Mouse (Mus musculus) liver, embryonic 11.5 days (tissue): ENCODE results near the gene Bcl2a1d. TPM values are rescaled to one million over a fixed set of nuclear protein-coding genes. Genes with fewer than 3 reads are reported as not detected.

Experiments used
- polyA plus RNA-seq: library from polyadenylated mRNA; unstranded; fragments of >200 nt; fragmentation: Nextera tagmentation; extraction: Ambion mirVana; gene quantifications from 2 replicates; pipeline ENCODE4 v1.2.1, GENCODE M21; 2014

Bcl2a1d gene
- polyA plus RNA-seq, 1 experiment from 2014 or later: 0.29 TPM

Other genes with a start within 250 kb of the Bcl2a1d start
- gene Syncrip, start 249.3 kb downstream of the Bcl2a1d start, polyA plus RNA-seq: 116 and 124 TPM in 2 replicates
- gene Zfp949, start 183.9 kb downstream of the Bcl2a1d start, polyA plus RNA-seq: 5.2 and 6.0 TPM in 2 replicates
- not detected in 2 replicates for gene Trim43a, start 151.0 kb downstream of the Bcl2a1d start, polyA plus RNA-seq
- 30.7 and 33.4 TPM in 2 replicates for gene Mthfsl, start 11.6 kb downstream of the Bcl2a1d start, polyA plus RNA-seq
- gene Trim43c, start 107.2 kb upstream of the Bcl2a1d start, polyA plus RNA-seq: not detected in 2 replicates
- gene Bcl2a1a, start 225.0 kb upstream of the Bcl2a1d start, polyA plus RNA-seq: not detected in 2 replicates